Mouse (Mus musculus) limb, embryonic 12.5 days (tissue): ENCODE measurements around the gene Mcur1. TPM values are rescaled to one million over a fixed set of nuclear protein-coding genes. Genes with fewer than 3 reads are reported as not detected.

Source experiments
- ATAC-seq: fragments of 200-750 bp; cut with Nextera tagmentation; 2 replicates; pipeline ENCODE4 v1.8.0; 2017; ENCODE audit warnings: low read depth, moderate TSS enrichment; ENCODE audit not compliant: insufficient number of reproducible peaks, insufficient read depth, low FRiP score, low TSS enrichment
- H3K27ac ChIP-seq: fragments of 300-500 bp; sonication (generic); 2 replicates; pipeline ENCODE4 v1.5.1; 2016; ENCODE audit warnings: mild to moderate bottlenecking, moderate library complexity
- H3K27me3 ChIP-seq: fragments of 300-500 bp; sonication (generic); 2 replicates; pipeline ENCODE4 v1.6.1; 2016; ENCODE audit warnings: mild to moderate bottlenecking, moderate library complexity
- H3K36me3 ChIP-seq: fragments of 300-500 bp; sonication (generic); 2 replicates; pipeline ENCODE4 v1.6.1; 2016; ENCODE audit warnings: mild to moderate bottlenecking, moderate library complexity
- H3K4me1 ChIP-seq: fragments of 300-500 bp; sonication (generic); replicated peaks from 2 replicates; pipeline ENCODE4 v1.6.1; 2016
- H3K4me2 ChIP-seq: fragments of 300-500 bp; sonication (generic); 2 replicates; pipeline ENCODE4 v1.6.1; 2016; ENCODE audit warnings: mild to moderate bottlenecking, moderate library complexity
- H3K4me3 ChIP-seq: fragments of 300-500 bp; sonication (generic); replicated peaks from 2 replicates; pipeline ENCODE4 v1.5.1; 2016; ENCODE audit warnings: mild to moderate bottlenecking
- H3K9ac ChIP-seq: fragments of 300-500 bp; sonication (generic); replicated peaks from 2 replicates; pipeline ENCODE4 v1.6.1; 2016; ENCODE audit warnings: mild to moderate bottlenecking, moderate library complexity
- H3K9me3 ChIP-seq: fragments of 300-500 bp; sonication (generic); 2 replicates; pipeline ENCODE4 v1.6.1; 2016; ENCODE audit warnings: mild to moderate bottlenecking, moderate library complexity
- WGBS: fragments of 180-500 bp; shearing (Covaris S2); methylation state at CpG from one replicate; pipeline ENCODE4 v1.1.7; 2016; 5-methylcytosine and 5-hydroxymethylcytosine counted together
- polyA plus RNA-seq: library from polyadenylated mRNA; unstranded; fragments of >200 nt; fragmentation: Nextera tagmentation; extraction: Ambion mirVana; gene quantifications from 2 replicates; pipeline ENCODE4 v1.2.1, GENCODE M21; 2016

Mcur1 gene
- polyA plus RNA-seq, 1 experiment from 2014 or later: 16.0 TPM

DNA sequence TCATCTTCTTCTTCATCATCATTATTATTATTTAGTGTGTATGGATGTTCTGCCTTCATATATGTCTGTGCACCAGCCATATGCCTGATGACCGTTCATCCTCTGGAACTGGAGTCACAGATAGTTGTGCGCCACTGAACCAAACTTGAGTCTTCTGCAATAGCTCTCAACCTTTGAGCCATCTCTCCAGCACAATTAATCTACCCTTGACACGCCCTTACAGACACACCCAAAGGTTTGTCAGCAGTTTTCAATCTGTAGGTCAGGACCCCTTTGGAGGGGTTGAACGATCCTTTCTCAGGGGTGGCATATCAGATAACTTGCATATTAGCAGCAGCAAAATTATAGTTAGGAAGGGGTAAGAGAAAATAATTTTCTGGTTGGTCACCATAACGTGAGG is 4.7 kb upstream of the Mcur1 start:
- WGBS: 87% methylated on average over 5 of the region's 5 CpGs
- no peak for ATAC-seq

DNA sequence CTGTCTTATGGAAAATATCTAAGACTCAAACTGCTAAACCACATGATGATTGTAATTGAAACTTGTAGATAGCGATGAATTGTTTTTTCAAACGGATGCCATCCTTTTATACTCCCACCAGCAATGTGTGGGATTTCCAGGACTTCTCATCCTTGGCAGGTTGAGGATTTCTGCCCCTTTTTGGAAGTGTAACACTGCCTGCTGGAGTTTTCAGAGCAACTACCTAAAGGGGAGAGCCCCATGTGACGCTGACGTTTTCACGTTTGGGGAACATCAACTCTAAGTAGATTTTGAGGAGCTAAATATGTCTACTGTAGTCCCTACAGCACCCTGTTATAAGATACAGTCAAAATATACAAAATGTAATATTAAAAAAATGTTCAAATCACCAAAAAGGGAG is 2.7 kb upstream of the Mcur1 start:
- Histone ChIP-seq H3K27ac (no peak overlapping the region), H3K27me3 (no peaks in the 10 kb centered on the region), H3K36me3 (no peaks in the 10 kb centered on the region), H3K9ac (no peak overlapping the region), H3K4me1 (peaks cover 29% of the 10 kb centered on the region), H3K9me3 (no peaks in the 10 kb centered on the region), H3K4me2 (no peak overlapping the region), H3K4me3 (no peak overlapping the region)
- ATAC-seq: no peak
- 89% methylated on average over 5 of the region's 5 CpGs for WGBS

More for the DNA sequence above, 4.7 kb upstream of the Mcur1 start:
- Histone ChIP-seq H3K9me3 (no peaks in the 10 kb centered on the region), H3K27me3 (no peaks in the 10 kb centered on the region), H3K9ac (no peak overlapping the region), H3K4me1 (peaks cover 14% of the 10 kb centered on the region), H3K27ac (no peak overlapping the region), H3K36me3 (no peaks in the 10 kb centered on the region), H3K4me3 (no peak overlapping the region), H3K4me2 (no peak overlapping the region)

DNA sequence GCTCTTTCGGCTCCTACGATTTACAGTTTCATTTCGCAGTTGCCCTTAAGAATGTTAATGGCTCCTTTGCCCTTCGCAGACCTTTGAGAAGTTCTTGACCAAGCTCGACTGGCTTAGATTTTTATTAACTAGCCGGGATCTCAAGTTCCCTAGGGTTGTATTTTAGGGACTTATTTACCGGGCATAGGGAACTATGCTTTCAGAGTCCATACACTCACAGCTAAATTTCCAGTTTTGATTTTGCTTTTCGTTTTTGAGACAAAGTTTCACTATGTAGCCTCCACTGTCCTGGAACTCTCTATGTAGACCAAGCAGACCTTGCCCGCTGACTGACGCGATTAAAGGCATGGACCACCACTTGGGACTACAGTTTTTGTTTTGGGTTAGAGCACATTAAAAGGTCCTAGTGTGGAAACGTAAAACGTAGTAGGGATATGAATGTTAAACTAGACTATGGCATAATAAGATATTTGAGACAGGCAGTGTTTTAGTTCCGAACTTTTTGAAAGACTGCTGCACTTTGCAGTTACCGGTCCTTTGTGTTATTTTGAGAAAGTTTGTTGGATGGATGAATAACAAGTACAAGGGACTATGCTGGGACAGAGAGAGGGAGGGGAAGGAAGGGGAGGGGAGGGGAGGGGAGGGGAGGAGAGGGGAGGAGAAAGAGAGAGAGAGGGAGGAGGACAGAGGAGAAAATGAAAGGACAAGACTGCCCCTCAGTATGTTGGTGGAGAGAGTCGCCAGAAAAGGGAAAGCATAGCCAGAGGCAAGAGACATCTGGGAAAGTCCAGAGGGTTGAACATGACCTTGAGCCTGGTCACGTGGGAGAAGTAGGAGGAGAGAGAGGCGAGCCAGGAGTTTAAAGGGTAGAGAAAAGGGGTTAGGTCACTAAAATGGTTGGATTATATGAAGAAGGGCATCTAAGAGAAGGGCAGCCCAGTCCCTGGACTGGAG is 744 bp upstream of the Mcur1 start:
- H3K9me3 ChIP-seq: no peaks in the 10 kb centered on the region
- H3K4me1 ChIP-seq: peaks cover 29% of the 10 kb centered on the region
- 10% methylated on average over 18 of the region's 18 CpGs for WGBS
- H3K4me2 ChIP-seq: peak overlapping the region; percentile 90
- no peaks in the 10 kb centered on the region for H3K27me3 ChIP-seq
- peak overlapping the region; percentile 80 for H3K9ac ChIP-seq
- ATAC-seq: no peak
- H3K36me3 ChIP-seq: no peaks in the 10 kb centered on the region
- H3K27ac ChIP-seq: peak overlapping the region; percentile 93
- H3K4me3 ChIP-seq: peak overlapping the region; percentile 80

DNA sequence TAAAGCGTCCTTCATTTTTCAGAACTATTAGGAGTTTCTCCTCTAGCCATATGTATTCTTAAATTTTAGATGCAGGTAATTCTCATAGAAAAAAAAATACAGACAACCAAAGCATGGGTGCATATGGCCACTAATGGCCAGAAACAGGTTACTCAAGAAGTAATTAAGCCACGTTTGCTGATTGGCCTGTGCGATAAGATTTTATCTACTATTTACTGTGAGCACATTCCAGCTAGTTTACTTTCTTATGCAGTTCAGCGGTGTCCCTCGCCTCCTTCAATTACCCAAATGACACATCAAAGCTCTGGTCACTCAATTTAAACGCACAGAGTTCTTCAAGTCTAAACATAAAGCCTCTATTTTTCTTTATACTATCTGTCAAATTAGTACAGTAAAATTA is 1.0 kb downstream of the Mcur1 start:
- no peak overlapping the region for H3K9ac ChIP-seq
- no peak overlapping the region for H3K27ac ChIP-seq
- H3K36me3 ChIP-seq: peaks cover 9% of the 10 kb centered on the region
- peak overlapping the region; percentile 80 for H3K4me3 ChIP-seq
- no peaks in the 10 kb centered on the region for H3K9me3 ChIP-seq
- H3K4me1 ChIP-seq: peaks cover 26% of the 10 kb centered on the region
- peak overlapping the region; percentile 90 for H3K4me2 ChIP-seq
- WGBS: 22% methylated on average over 6 of the region's 6 CpGs
- no peaks in the 10 kb centered on the region for H3K27me3 ChIP-seq
- no peak for ATAC-seq

DNA sequence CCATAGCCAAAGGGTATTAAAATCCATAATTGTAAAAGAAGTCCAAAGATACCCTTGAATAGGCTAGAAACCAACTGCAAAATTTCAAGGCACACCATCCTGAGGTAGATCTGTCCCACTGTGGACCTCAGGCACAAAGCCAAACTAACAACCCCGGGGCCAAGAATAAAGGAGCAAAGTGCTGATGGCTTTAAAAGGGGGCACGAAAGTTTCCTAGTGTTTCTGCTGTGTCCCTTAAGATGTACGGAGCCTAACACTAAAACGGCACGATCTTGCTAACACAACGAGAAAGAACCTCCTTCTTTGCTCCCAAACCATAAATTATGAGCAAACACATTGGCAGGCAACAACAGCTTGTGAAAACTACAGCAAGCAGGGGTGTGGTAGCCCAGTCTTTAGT is 1.6 kb downstream of the Mcur1 start:
- Histone ChIP-seq H3K27me3 (no peaks in the 10 kb centered on the region), H3K9me3 (no peaks in the 10 kb centered on the region), H3K27ac (no peak overlapping the region), H3K9ac (no peak overlapping the region), H3K4me2 (peak overlapping the region; percentile 90), H3K4me3 (peak overlapping the region; percentile 80; the same call in 1 of the 2 replicates), H3K4me1 (peaks cover 26% of the 10 kb centered on the region), H3K36me3 (peaks cover 15% of the 10 kb centered on the region)
- WGBS: 72% methylated on average over 6 of the region's 6 CpGs
- ATAC-seq: no peak

DNA sequence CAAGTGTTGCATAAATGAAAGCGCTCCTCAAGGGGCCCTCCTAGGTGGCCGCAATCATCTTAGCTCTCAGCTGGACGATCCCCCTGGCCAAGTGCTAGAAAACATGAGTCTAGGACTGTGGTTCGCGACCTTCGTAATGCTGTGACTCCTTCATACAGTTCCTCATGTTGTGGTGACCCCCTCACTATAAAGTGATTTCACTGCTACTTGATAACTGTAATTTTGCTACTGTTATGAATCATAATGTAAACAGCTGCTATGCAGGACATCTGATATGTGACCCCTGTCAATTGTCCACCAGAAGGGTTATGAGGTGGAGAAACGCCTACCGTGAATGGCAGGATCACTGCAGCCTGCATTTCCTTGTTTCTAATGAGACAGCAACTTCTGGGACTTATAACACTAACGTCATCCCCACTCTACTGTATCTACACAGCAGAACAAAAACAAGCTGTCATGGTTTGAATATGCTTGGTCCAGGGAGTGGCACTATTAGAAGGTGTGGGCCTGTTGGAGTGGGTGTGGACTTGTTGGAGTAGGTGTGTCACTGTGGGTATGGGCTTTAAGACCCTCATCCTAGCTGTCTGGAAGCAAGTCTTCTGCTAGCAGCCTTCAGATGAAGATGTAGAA is 3.0 kb downstream of the Mcur1 start:
- no peak overlapping the region for H3K4me3 ChIP-seq
- ATAC-seq: no peak
- H3K4me1 ChIP-seq: peaks cover 26% of the 10 kb centered on the region
- no peak overlapping the region for H3K9ac ChIP-seq
- no peaks in the 10 kb centered on the region for H3K27me3 ChIP-seq
- no peak overlapping the region for H3K4me2 ChIP-seq
- no peak overlapping the region for H3K27ac ChIP-seq
- WGBS: 94% methylated on average over 9 of the region's 9 CpGs
- H3K9me3 ChIP-seq: no peaks in the 10 kb centered on the region
- peaks cover 29% of the 10 kb centered on the region for H3K36me3 ChIP-seq

DNA sequence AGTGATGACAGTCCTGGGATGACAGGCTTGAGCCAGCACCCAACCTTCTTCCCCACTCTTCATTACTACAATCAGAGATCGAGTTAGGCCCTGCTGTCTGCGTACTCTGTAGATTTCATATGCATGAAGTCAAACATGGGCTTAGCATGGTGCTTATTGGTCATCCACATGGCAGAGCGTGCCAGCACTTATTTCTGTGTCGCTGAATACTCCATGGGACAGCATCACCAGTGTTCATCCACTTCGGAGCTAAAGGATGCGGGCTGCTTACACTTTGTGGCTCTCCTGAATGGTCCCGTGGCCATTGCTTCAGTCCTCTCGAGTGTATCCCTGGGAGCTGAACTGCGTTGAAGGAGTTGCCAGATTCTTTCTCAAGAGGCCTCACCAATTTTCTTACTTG is 4.7 kb downstream of the Mcur1 start:
- Histone ChIP-seq H3K27me3 (no peaks in the 10 kb centered on the region), H3K9ac (no peak overlapping the region), H3K36me3 (peaks cover 44% of the 10 kb centered on the region), H3K27ac (no peak overlapping the region), H3K4me1 (peaks cover 16% of the 10 kb centered on the region), H3K4me3 (no peak overlapping the region), H3K4me2 (no peak overlapping the region), H3K9me3 (no peaks in the 10 kb centered on the region)
- ATAC-seq: no peak
- 91% methylated on average over 9 of the region's 9 CpGs for WGBS

DNA sequence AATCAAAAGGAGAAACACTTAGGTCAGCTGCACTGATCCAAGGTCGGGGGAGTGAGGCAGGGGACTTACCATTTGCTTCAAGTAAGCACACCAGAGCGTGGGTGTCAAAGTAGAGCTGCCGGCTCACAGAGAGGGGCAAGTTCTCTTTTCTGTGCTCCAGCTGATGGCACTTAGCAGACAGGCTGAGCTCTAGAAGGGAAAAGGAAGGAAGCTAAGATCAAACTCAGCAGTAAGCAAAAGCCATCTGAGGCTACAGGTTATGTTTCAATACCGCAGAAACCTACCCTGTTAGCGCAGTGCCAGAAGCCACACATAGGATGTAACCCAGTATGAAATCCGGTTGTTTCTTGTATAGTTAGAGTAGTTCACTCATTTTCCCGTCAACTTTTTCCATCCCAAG is 5.2 kb downstream of the Mcur1 start:
- peaks cover 16% of the 10 kb centered on the region for H3K4me1 ChIP-seq
- WGBS: 82% methylated on average over 7 of the region's 7 CpGs
- H3K9me3 ChIP-seq: no peaks in the 10 kb centered on the region
- H3K27ac ChIP-seq: no peak overlapping the region
- no peaks in the 10 kb centered on the region for H3K27me3 ChIP-seq
- ATAC-seq: no peak
- no peak overlapping the region for H3K9ac ChIP-seq
- H3K4me2 ChIP-seq: no peak overlapping the region
- H3K4me3 ChIP-seq: no peak overlapping the region
- peaks cover 49% of the 10 kb centered on the region for H3K36me3 ChIP-seq

DNA sequence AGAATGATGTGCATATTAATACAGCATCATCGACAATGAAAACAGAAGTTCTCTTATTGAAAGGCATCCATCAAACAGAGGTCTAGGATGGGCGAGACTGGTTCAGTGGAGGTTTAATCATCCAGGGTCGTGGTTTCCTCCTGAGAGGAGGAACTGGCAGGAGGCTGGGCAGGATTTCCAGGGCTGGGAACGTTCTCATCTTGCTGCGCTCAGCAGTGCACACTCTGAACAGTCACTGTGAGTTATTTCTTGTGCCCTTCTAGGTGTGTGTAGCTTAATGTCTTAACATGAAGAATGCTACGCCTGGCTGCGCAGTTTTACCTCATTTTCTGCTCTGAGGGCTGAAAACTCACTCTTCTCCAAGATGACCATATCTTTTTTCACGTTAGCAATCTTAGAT is 9.3 kb downstream of the Mcur1 start:
- no peaks in the 10 kb centered on the region for H3K27me3 ChIP-seq
- H3K36me3 ChIP-seq: peaks cover 75% of the 10 kb centered on the region

DNA sequence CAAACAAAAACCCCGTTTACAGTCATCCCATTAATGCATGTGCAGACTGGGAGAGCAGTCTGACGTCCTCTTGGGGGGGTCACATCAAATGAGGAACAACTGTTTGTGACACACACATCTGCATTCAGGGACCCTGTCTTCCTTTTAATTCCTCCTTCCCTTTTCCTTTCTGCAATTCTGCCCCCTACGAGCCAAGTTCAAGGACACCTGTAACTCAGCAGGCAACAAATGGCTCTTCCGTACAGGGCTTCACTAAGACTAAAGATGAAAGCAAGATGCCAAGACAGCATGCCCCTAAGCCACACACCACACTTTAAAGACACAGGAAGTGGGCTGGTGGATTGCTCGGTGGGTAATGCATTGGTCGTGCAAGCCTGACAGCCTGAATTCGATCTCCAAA is 10.1 kb downstream of the Mcur1 start:
- H3K36me3 ChIP-seq: peaks cover 83% of the 10 kb centered on the region

More for the DNA sequence above, 9.3 kb downstream of the Mcur1 start:
- WGBS: 88% methylated on average over 8 of the region's 8 CpGs
- ATAC-seq: no peak
- Histone ChIP-seq H3K27ac (no peak overlapping the region), H3K9ac (no peak overlapping the region), H3K4me1 (no peaks in the 10 kb centered on the region), H3K4me3 (no peak overlapping the region), H3K4me2 (no peak overlapping the region), H3K9me3 (no peaks in the 10 kb centered on the region)

DNA sequence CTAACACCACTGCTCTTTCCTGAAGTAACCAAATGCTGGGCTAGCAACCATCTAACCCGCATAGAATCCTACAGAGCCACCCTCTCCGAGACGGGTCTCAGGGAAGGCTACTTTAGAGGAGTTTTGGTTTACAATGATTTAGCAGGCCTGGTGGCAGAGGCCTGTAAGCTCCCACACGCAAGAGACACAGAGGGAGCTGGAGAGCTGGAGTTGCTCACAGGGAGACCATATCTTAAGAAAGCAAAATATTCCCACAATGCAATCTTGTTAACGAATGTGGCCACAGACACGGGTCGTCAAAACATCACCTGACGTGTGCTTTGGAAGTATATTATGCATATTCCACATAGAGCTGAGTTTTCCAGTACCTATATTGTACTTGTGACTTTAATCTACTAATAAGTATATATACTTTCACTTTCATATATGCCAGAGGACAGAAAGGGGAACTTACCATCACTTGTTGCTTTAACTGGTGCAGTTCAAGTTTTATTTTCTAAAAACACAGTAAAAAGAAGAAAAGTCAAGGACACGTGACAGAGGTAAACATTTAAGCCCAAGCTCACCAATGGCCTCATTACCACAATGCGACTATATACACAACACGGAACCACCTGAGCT is 10.8 kb downstream of the Mcur1 start:
- ATAC-seq: no peak
- 87% methylated on average over 11 of the region's 11 CpGs for WGBS
- H3K4me1 ChIP-seq: no peaks in the 10 kb centered on the region
- H3K4me2 ChIP-seq: no peak overlapping the region
- H3K9me3 ChIP-seq: no peaks in the 10 kb centered on the region
- no peak overlapping the region for H3K27ac ChIP-seq
- peaks cover 83% of the 10 kb centered on the region for H3K36me3 ChIP-seq
- H3K27me3 ChIP-seq: no peaks in the 10 kb centered on the region
- no peak overlapping the region for H3K4me3 ChIP-seq
- no peak overlapping the region for H3K9ac ChIP-seq

More for the DNA sequence above, 10.1 kb downstream of the Mcur1 start:
- Histone ChIP-seq H3K4me3 (no peak overlapping the region), H3K27ac (no peak overlapping the region), H3K9ac (no peak overlapping the region), H3K4me2 (no peak overlapping the region), H3K27me3 (no peaks in the 10 kb centered on the region), H3K4me1 (no peaks in the 10 kb centered on the region), H3K9me3 (no peaks in the 10 kb centered on the region)
- no peak for ATAC-seq
- WGBS: 76% methylated on average over 7 of the region's 7 CpGs
